Mouse (Mus musculus) E14TG2a.4 (cell line): ENCODE measurements around the gene Amer1.

ENCODE experiments used
- CTCF ChIP-seq: conservative IDR thresholded peaks from 2 replicates; pipeline ENCODE4 v1.5.1; 2014; ENCODE audit warnings: low read length
- NANOG ChIP-seq: IDR thresholded peaks from 2 replicates; pipeline ENCODE4 v1.6.1; 2014; ENCODE audit warnings: borderline replicate concordance, low read length, mixed read lengths

- TF ChIP-seq CTCF (no peak), NANOG (no peak)
Measured at GRCm38 (mm10) chrX:95444776-95445111, at the start of gene Amer1.
